Mouse (Mus musculus) ES-E14 (cell line): ENCODE measurements around the gene Wipf1. TPM values are rescaled to one million over a fixed set of nuclear protein-coding genes. Genes with fewer than 3 reads are reported as not detected.

Experiments
- DNase-seq: peaks from one replicate; pipeline ENCODE4 v3.0.0-alpha.2; 2013; ENCODE audit warnings: low read depth, low spot score
- H3K27ac ChIP-seq: 2 replicates; pipeline ENCODE4 v1.5.1; 2012; ENCODE audit warnings: low read depth, mild to moderate bottlenecking, low read length, moderate library complexity, mixed read lengths; ENCODE audit not compliant: poor library complexity, insufficient read depth, severe bottlenecking
- H3K36me3 ChIP-seq: 2 replicates; pipeline ENCODE4 v1.6.1; 2012; ENCODE audit warnings: mild to moderate bottlenecking, low read length, moderate library complexity, mixed read lengths; ENCODE audit not compliant: control insufficient read depth, poor library complexity, insufficient read depth, severe bottlenecking
- H3K4me1 ChIP-seq, 2 experiments: fragments of 150-350 bp in 1 of 2; sonication (generic) in 1 of 2; 2 replicates each; pipeline ENCODE4 v1.6.1; 2012; ENCODE audit warnings: low read length in 2 of 2, mild to moderate bottlenecking in 1 of 2, mixed read lengths in 1 of 2; ENCODE audit not compliant: control insufficient read depth in 2 of 2, insufficient read depth in 2 of 2, poor library complexity in 1 of 2
- H3K4me3 ChIP-seq, 2 experiments: fragments of 150-350 bp in 1 of 2; sonication (generic) in 1 of 2; 2 replicates each; pipeline ENCODE4 v1.5.1; 2012; ENCODE audit warnings: low read length in 2 of 2, low read depth in 1 of 2, mild to moderate bottlenecking in 1 of 2, mixed read lengths in 1 of 2; ENCODE audit not compliant: insufficient read depth in 1 of 2, poor library complexity in 1 of 2, severe bottlenecking in 1 of 2
- H3K9ac ChIP-seq: 2 replicates; pipeline ENCODE4 v1.6.1; 2012; ENCODE audit warnings: low read depth, mild to moderate bottlenecking, low read length, mixed read lengths; ENCODE audit not compliant: poor library complexity, insufficient read depth, severe bottlenecking
- H3K9me3 ChIP-seq: fragments of 150-350 bp; sonication (generic); 2 replicates; pipeline ENCODE4 v1.6.1; 2012; ENCODE audit warnings: low read depth, mild to moderate bottlenecking, low read length; ENCODE audit not compliant: control insufficient read depth, insufficient read depth
- CHD2 ChIP-seq: IDR thresholded peaks from 2 replicates; pipeline ENCODE4 v1.6.1; 2014; ENCODE audit warnings: mild to moderate bottlenecking, low read depth, low read length, inconsistent platforms
- HCFC1 ChIP-seq: IDR thresholded peaks from 2 replicates; pipeline ENCODE4 v1.6.1; 2012; ENCODE audit warnings: low read length, inconsistent platforms, borderline replicate concordance; ENCODE audit not compliant: insufficient read depth
- MAFK ChIP-seq: IDR thresholded peaks from 2 replicates; pipeline ENCODE4 v1.6.1; 2014; ENCODE audit warnings: mild to moderate bottlenecking, low read depth, low read length, inconsistent platforms; ENCODE audit not compliant: insufficient read depth
- ZC3H11A ChIP-seq: IDR thresholded peaks from 2 replicates; pipeline ENCODE4 v1.6.1; 2012; ENCODE audit warnings: low read depth, mild to moderate bottlenecking, inconsistent platforms, low read length, borderline replicate concordance
- ZNF384 ChIP-seq: IDR thresholded peaks from 2 replicates; pipeline ENCODE4 v1.6.1; 2012; ENCODE audit warnings: low read depth, low read length, inconsistent platforms
- in situ Hi-C, 2 experiments: fragments of 600-800 bp; cut with MboI; formaldehyde crosslinking; loops; one replicate each; pipeline ENCODE4 v1.15.1; 2025; ENCODE audit warnings: low sequenced_read_pairs in 2 of 2, inconsistent platforms in 1 of 2; ENCODE audit not compliant: unreplicated experiment in 2 of 2
- total RNA-seq: library from RNA; depleted of rRNA; stranded (reverse); fragments of 300-350 nt; gene quantifications from 2 replicates; pipeline ENCODE4 v1.2.3, GENCODE M21; 2012; rRNA removed

The Wipf1 gene
- total RNA-seq, 1 experiment: 1.2 TPM

GRCm38 (mm10) chr2:73380298-73380975, 149.1 kb downstream of the Wipf1 start:
- Histone ChIP-seq H3K36me3 (no peaks in the 10 kb centered on the region), H3K27ac (no peak overlapping the region), H3K9ac (no peak overlapping the region), H3K4me1 (no peaks in the 10 kb centered on the region), H3K4me3 (no peak overlapping the region), H3K9me3 (no peaks in the 10 kb centered on the region)
- TF ChIP-seq CHD2 (no peak), MAFK (no peak), ZNF384 (no peak), ZC3H11A (no peak), HCFC1 (no peak)
- DNase-seq: no peak
- in situ Hi-C loops: no loop called here

- in situ Hi-C loops: no loop called here
- Histone ChIP-seq H3K36me3 (no peaks in the 10 kb centered on the region), H3K4me1 (no peaks in the 10 kb centered on the region), H3K27ac (no peak overlapping the region), H3K9me3 (no peaks in the 10 kb centered on the region), H3K9ac (no peak overlapping the region), H3K4me3 (no peak overlapping the region)
- DNase-seq: no peak
- TF ChIP-seq CHD2: no peak
Observed at GRCm38 (mm10) chr2:73379656-73380055, 149.9 kb downstream of the Wipf1 start.

Other genes with a start within 250 kb of the Wipf1 start
- gene Scrn3, start 217.1 kb downstream of the Wipf1 start, total RNA-seq: 5.9 and 10.6 TPM in 2 replicates
- gene Cir1, start 217.0 kb downstream of the Wipf1 start, total RNA-seq: 6.6 and 7.4 TPM in 2 replicates
- 1.9 and 2.3 TPM in 2 replicates for gene Gpr155, start 143.2 kb downstream of the Wipf1 start, total RNA-seq
- 0.13 and 0.16 TPM in 2 replicates for gene Chrna1, start 50.6 kb upstream of the Wipf1 start, total RNA-seq
- 21.6 and 22.9 TPM in 2 replicates for gene Chn1, start 245.6 kb upstream of the Wipf1 start, total RNA-seq